Mouse (Mus musculus): ENCODE data around the gene Adamts17. TPM values are rescaled to one million over a fixed set of nuclear protein-coding genes. Genes with fewer than 3 reads are reported as not detected.

The Adamts17 gene
- total RNA-seq, 2 experiments from 2014 or later, result 0.67 to 1.2 TPM

DNA sequence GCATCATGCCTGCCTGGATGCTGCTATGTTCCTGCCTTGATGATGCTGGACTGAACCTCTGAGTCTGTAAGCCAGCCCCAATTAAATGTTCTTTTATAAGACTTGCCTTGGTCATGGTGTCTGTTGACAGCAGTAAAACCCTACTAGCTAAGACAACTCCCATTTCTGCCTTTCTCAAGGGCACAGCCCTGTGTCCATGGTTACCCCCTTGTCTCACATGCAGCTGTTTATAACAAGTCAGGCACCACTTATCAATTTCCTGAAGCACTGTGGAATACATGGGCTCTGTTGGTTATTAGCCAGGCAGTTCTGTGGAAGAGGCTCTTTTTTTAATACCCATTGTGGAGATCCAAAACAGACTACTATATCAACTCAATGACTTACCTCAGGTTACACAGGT, 193.1 kb downstream of the Adamts17 start:
- no peak for DNase-seq

GRCm38 (mm10) chr7:67034369-67034768, 194.8 kb downstream of the Adamts17 start:
- DNase-seq, result peak; percentile 73

GRCm38 (mm10) chr7:67035246-67035645, 195.7 kb downstream of the Adamts17 start:
- DNase-seq, result no peak

DNA sequence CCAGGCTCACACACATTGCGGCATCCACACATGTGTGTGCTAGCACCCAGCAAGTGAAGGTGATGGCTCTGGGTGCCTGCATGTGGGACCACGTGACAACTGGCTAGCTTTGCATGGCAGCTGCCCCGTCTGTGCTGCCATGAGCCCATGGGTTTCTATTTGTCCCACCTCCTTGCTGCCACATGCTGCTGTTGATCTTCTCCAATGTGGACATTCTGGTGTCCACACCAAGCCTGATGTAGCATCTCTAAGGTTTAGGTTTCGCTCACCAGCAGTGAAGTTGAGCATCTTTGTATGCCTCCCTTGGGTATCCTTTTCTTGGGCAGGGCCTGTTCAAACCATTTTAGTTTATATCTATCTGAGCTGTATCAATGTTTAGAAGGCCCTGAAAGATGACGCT, 196.1 kb downstream of the Adamts17 start:
- no peak for DNase-seq

DNA sequence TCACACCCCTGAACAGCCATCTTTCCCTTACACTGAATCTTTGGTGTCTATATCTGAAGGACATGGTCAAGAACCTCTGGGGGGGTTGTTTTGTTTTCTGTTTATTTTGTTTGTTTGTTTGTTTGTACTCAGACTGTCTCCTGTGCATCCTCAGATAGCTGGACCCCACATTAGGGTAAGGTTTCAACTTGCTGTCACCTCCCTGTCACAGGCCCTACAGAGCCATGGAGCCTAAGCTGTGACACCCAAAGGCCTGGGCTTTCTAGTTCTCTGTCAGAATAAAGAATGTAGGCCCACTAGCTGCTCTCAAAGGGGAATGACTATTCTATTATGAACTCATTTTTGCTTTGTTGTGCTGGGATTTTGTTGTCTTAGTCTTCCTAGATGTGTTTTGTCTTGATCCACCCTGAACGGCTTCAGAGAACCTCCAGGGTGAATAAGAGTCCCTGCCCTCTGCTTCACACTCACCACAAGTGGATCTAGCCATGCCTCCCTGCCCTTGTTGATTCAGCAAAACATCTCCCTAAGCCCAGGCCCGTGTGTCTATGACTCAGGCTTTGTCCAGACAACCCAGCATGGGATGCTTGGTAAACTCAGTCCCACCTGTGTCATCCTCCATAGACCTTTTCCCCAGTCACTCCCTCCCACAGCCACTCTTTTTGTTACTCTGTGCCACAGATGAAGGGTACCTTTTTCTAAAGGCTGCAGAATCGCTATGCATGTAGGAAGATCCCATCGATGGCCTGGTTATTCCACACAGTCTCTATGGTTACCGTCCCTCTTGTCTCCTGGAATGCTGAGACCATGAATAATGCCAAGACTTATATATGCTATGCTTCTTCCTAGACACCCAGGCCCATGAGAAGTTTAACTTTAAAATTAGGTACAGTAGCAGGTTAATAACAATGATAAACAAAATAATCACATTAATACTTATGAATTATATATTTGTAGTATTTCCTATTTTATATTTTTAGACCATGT, 197.3 kb downstream of the Adamts17 start:
- no peak for DNase-seq

DNA sequence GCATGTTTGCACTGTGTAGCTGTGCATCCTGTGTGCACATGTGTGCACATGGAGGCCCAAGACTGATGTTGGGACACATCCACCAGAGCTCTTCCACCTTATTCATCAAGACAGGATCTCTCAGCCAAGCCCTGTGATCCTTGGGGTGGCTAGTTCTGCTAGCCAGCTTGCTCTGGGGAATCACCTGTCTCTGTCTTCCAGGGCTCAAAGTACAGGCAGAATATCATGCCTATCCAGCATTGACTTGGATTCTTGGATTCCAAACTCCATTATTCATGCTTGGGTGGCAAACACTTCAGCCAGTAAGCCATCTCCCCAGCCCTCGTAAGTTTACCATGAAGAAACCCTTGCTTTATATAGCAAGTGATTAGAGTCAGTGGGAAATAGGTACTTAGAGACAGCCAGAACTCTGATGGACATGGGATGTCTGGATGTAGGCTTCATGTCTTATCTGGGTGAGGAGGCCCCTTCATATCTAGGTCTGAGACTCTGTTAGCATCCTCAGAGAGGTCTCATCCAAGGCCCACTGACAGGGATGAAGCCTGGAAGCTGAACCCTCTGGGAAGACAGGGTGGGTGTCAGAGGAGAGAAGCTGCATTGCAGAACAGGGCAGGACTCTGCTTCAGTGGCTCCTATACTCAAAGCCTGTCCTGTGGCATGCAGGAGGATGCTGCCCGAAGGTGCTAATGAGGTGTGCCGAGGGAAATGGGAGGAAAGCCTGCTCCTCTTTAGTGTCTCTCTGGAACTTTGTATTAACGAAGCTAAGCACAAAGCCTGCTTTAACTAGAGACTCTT, 198.4 kb downstream of the Adamts17 start:
- no peak for DNase-seq

GRCm38 (mm10) chr7:67039143-67039542, 199.6 kb downstream of the Adamts17 start:
- DNase-seq, result no peak

DNA sequence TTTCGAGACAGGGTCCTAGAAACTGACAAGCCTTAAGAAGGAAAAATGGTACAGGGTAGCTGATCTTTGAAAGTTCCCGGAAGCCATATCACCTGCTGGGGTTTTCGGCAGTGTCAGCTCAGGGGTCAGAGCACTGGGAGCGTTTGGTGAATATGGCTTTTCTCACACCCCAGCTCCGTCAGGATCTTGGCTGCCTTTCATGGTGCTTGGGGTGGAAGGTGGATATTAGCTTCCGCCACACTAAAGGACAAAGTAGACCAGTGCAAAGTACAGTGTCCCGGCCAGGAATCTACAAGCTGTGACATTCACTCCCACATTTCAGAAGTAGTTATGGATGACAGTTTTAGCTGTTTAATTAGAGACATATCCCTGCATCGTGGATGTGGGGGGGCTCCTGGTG, 200.3 kb downstream of the Adamts17 start:
- DNase-seq, result no peak

DNA sequence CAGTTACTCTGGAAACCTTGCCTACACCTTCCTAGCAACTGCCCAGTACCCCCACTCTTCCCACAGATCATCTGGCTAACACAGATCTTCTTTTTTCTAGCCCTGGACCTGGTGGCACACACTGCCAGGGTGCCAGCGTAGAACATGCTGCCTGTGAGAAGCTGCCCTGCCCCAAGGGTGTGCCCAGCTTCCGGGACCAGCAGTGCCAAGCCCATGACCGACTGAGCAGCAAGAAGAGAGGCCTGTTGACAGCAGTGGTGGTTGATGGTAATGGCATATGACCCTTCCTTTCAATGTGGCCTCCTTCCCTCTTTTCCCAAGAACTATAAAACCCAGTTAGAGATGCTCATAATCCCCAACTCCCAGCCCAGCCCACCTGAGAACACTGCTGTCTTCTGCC, 202.2 kb downstream of the Adamts17 start:
- DNase-seq, result no peak

DNA sequence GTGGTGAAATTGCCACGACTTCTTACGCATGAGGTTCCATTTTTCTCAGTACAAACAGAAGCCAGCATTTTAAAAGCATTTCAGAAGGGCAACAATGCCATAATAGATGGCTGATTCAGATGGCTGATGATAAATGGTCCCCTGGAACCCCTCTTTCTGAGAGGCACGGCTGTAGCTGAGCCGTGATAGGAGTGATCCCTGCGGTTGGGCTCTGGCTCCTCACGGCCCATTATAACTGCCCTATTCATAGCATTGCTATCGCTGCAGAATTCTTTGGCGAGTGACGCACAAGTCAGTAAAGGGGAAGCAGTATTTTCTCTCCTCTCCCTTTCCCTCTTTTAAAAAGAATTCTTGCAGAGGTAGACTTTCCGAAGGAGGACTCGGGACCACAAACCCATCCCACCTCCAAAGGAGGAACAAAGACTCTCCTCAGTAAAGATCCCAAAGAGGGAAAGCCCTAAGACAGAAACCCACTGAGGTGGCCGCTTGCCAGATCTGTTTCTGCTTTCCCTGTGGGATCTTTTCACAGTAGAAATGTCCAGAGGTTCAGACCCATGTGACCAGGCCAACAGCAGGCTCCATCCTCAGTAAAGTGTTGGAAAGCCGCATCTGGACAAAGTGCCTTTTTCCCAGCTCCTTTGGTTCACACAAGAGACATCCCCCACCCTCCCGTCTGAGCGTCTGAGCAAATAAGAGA, 204.7 kb downstream of the Adamts17 start:
- DNase-seq, result no peak

GRCm38 (mm10) chr7:67045202-67045601, 205.7 kb downstream of the Adamts17 start:
- DNase-seq, result no peak

- no peak for DNase-seq
Observed at GRCm38 (mm10) chr7:67049206-67049605, 209.7 kb downstream of the Adamts17 start.

GRCm38 (mm10) chr7:67050424-67050823, 210.9 kb downstream of the Adamts17 start:
- no peak for DNase-seq

- no peak for DNase-seq
Observed at GRCm38 (mm10) chr7:67051089-67051718, 211.7 kb downstream of the Adamts17 start.

DNA sequence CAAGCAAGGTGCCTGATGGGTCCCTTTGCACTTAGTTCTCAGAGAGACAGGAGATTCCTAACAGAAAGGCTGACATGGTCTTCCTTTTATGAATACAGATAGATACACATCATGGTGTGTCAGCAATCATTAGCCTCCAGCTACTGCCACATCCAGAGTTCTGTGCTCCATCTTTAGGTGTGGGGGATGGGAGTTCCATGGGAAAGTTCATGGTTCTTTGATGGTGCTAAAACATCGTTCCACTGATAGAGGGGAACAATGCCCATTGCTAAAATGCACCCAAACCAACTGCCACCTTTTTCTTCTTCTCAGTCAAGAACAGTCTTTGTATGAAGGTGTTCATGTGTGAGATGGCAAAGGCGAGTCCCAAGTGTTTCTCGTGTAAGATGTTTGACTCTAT, 215.3 kb downstream of the Adamts17 start:
- DNase-seq, result no peak

- no peak for DNase-seq
Observed at GRCm38 (mm10) chr7:67055510-67055909, 216.0 kb downstream of the Adamts17 start.

DNA sequence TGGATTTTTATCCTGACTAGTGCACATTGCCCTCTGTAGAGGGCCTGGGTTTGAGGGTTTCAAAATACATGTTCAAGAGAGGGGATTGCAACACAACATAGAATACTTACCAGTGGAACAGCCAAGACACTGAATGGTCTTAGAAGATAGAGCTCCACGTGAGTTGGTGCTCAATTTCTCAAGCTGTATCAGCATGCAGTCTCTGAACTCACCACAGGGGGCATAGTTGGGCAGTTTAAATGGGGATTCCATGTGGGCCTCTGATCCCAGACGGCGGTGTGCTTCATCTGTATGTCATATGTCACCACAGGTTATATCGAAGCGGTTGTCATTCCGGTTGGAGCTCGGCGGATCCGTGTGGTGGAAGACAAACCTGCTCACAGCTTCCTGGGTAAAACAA, 222.2 kb downstream of the Adamts17 start:
- DNase-seq, result no peak

GRCm38 (mm10) chr7:67062571-67062970, 223.0 kb downstream of the Adamts17 start:
- DNase-seq, result no peak

- peak; percentile 50 for DNase-seq
Observed at GRCm38 (mm10) chr7:67064627-67065305, 225.2 kb downstream of the Adamts17 start.

DNA sequence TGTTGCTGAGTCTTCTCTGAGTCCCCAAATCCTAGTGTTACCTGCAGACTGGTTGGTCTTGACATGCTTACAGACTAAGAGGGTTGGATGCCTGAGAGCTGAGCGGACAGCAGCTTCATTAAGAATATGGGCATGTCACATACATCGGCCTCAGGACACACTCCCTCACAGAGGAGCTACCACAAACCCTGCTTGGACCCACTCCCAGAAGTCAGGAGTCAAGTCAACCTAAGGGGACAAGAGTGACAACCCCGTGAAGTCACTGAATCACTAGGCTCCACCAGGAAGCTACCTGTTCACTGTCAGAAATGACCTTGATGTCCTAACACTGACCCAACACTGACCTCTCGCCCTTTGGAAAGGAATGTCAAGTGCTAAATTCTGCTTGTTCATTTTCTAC, 226.1 kb downstream of the Adamts17 start:
- no peak for DNase-seq

DNA sequence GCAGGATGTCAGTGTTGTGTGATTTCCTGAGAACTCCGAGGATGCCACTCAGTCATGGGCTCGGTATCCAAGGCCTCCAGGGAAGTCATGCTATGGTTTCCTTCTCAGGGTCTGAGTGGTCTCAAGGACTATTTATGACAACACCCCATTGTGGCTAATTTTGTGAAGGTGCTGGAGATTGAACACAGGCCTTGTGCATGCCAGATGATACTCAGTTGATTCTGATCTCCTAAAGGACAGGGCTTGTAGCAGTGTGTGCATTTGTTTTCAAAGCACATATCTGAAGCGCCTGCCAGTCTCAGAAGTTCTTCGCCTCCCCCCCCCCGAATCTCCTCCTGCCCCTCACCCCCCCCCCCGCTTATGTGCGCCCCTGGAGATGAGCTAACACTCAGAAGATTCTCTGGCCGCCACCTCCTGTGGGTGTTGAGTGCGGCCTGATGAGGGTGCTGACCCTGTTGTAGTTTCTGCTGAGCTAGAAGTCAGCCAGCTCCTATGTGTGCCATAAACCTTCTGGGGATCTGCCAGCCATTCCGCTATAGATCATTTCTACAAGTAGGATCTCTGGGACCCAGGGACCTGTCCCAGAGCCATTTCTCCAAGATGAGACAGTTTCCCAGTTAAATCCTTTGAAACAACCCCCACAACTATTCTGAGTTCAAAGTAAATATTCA, 232.6 kb downstream of the Adamts17 start:
- DNase-seq, result no peak

Measured in gastrocnemius, postnatal 25 days (tissue).